Mouse (Mus musculus) thymus, postnatal 25 days (tissue): ENCODE results near the gene Lrig3.

Experiments used
- DNase-seq: peaks from one replicate; pipeline ENCODE4 v3.0.0; 2022

Lrig3 gene

GRCm38 (mm10) chr10:125965968-125966480 lies at the start of gene Lrig3:
Gene Lrig3, plus strand, starts transcription at chr10:125966168.
- DNase-seq: peak; percentile 14

- no peak for DNase-seq
Observed at GRCm38 (mm10) chr10:125916781-125917180, 49.2 kb upstream of the Lrig3 start.

GRCm38 (mm10) chr10:125917436-125917871 lies 48.5 kb upstream of the Lrig3 start:
- DNase-seq: no peak

GRCm38 (mm10) chr10:125918994-125919393 lies 47.0 kb upstream of the Lrig3 start:
- no peak for DNase-seq

- no peak for DNase-seq
Observed at GRCm38 (mm10) chr10:125921654-125922446, 44.1 kb upstream of the Lrig3 start.

- no peak for DNase-seq
Observed at GRCm38 (mm10) chr10:125929961-125930360, 36.0 kb upstream of the Lrig3 start.

GRCm38 (mm10) chr10:125933388-125933787 lies 32.6 kb upstream of the Lrig3 start:
- no peak for DNase-seq

- no peak for DNase-seq
Observed at GRCm38 (mm10) chr10:125934095-125934494, 31.9 kb upstream of the Lrig3 start.

- DNase-seq: no peak
Observed at GRCm38 (mm10) chr10:125937517-125938497, 28.2 kb upstream of the Lrig3 start.

- no peak for DNase-seq
Observed at GRCm38 (mm10) chr10:125938528-125939402, 27.2 kb upstream of the Lrig3 start.

GRCm38 (mm10) chr10:125940316-125941059 lies 25.5 kb upstream of the Lrig3 start:
- DNase-seq: no peak

GRCm38 (mm10) chr10:125943098-125943497 lies 22.9 kb upstream of the Lrig3 start:
- DNase-seq: no peak

- DNase-seq: no peak
Observed at GRCm38 (mm10) chr10:125944762-125945504, 21.0 kb upstream of the Lrig3 start.

GRCm38 (mm10) chr10:125948842-125949474 lies 17.0 kb upstream of the Lrig3 start:
- DNase-seq: no peak

GRCm38 (mm10) chr10:125951633-125952032 lies 14.3 kb upstream of the Lrig3 start:
- no peak for DNase-seq

GRCm38 (mm10) chr10:125954343-125954742 lies 11.6 kb upstream of the Lrig3 start:
- no peak for DNase-seq

- DNase-seq: no peak
Observed at GRCm38 (mm10) chr10:125954747-125955530, 11.0 kb upstream of the Lrig3 start.

GRCm38 (mm10) chr10:125961411-125962107 lies 4.4 kb upstream of the Lrig3 start:
- no peak for DNase-seq

GRCm38 (mm10) chr10:125964709-125965108 lies 1.3 kb upstream of the Lrig3 start:
- no peak for DNase-seq
